Mouse (Mus musculus) adrenal gland, adult (tissue): ENCODE results near the gene Acot7.
"Not testable (repeated sequence)": the region's sequence is repeated elsewhere in the genome, so short reads cannot be mapped to it uniquely, and the experiment has no call there.

Experiments
- DNase-seq, 2 experiments: peaks; one replicate each; pipeline ENCODE4 v3.0.0; 2022 to 2023; ENCODE audit warnings: low spot score in 1 of 2; ENCODE audit not compliant: inconsistent age in 2 of 2

The Acot7 gene

DNA sequence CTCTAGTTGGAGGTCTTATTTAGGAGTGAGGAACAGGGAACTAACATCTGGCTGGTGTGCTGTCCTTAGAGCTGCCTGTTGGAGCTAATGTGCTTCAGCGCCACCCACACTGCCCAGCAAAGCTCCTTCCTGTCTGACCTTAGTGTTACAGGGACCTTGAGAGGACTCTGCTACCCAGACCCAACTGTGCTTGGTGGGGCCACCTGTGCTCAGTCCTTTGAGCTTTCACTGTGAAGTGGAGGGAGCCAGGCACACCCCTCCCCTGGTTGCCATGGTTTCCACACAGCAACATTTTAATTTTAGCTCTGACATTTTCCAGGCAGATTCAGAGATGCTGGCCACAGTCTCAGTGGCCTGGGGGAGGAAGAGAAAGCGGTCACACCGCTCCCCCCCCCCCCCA is 25.0 kb downstream of the Acot7 start:
- DNase-seq: peak in 1 of 2 experiments; percentile 72

DNA sequence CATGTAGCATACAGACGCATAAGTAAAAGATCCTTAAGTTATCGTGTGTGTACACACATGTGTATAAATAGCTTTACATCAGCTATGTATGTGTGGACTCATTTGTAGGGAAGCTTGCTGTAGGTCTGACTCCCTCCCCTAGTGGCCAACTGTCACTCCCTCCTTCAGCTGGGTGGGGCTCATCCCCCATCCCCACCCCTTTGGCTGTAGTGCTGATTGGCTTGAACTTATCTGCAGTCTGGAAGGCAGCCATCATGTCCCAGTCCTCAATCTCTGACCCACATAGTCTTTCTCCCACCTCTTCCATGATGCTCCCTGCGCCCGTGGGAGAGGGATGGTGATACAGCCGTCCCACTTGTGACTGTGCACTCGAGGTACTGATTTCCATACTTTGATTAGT is 26.7 kb downstream of the Acot7 start:
- DNase-seq: no peak

DNA sequence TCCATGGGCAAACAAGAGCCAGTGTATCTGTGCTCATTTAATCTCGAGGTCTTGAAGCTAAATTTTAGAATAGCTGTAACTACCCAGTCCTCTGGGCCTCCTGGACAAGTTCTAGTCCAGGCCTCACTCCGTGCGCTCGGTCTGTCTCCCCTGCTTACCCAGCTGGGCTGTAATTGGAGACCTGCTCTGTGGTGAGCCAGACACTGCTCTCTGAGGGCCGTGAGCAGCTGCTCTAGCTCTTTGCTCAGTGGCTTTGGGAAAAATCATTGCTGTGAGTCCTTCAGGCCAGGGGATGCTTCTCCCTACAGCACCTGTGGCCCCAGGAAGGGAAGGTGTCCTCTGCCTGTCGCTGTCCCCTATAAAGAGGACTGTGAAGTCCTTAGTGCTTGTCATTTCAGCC is 28.3 kb downstream of the Acot7 start:
- DNase-seq: no peak

DNA sequence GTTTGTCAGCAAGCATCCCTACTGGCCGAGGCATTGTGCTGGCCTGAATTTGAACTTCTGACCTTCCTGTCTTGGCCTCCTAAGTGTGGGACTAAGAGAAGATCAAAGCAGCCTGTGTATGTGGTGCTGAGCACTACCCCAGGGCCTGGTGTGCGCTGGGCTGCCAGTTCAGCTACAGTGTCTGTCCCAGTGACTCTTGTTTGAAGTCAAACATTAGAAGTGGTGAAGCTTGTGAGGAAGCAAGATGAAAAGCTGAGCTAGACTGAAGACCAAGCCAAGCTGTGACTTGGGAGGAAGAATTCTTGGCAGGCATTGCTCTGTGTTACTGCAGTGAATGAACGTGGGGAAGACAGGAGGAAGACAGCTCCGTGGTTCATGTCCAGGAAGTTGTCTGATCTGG is 31.7 kb downstream of the Acot7 start:
- no peak for DNase-seq

DNA sequence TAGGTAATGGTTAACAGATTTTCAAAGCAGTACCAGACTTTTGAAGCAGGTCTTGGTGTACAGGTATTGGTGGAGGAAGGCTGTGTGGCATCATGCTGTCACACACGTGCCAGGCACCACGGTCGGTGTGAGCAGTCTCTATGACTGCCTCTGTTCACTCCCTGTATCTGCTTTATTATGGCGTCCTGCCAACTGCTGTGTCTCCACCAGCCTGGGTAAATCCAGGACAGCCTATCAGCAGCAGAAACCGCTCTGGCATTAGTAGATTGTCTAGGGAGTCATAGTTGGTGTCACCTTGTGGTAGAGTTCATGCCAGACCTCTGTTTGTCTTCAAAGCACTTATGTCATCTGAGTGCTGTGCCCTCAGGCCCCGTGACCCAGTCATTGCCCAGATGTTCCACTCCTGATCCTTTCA is 34.2 kb downstream of the Acot7 start:
- peak; percentile 31 to 56 for DNase-seq

DNA sequence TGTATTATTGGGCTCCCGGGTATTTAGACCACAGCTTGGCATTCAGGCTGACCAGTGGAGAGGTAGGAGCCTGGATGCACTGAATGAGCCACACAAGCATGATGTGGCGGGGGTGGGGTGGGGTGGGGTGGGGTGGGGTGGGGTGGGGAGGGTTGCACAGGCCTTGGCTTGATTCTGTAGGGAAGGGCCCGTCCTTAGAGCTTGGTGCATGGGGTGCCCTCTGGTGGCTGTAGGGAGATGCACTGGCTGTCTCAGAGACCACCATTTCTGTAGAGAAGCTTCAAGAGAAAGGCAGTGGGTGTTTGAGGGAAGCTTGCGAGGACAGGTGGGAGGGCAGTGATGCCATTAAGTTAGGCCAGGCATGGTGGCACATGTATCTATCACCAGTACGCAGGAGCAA is 34.6 kb downstream of the Acot7 start:
- DNase-seq: peak; percentile 48 to 81

DNA sequence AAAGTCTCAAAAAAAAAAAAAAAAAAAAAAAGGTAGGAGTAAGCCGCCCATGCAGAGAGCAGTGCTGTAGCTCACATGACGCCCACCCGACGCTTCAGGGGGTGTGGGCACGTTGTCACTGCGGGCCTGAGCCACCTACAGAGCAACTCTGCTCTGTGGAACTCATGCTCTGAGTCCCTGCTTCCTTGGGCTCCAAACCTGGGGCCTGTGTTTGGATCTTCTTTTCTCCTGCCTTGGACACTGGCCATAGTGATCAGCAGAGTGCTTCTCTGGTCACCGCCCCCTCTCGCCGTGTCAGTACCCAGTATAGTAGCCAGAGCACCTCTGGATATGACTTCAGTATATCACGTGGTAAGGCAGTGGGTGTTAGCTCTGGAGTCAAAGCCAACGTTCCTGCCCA is 35.0 kb downstream of the Acot7 start:
- no peak for DNase-seq

DNA sequence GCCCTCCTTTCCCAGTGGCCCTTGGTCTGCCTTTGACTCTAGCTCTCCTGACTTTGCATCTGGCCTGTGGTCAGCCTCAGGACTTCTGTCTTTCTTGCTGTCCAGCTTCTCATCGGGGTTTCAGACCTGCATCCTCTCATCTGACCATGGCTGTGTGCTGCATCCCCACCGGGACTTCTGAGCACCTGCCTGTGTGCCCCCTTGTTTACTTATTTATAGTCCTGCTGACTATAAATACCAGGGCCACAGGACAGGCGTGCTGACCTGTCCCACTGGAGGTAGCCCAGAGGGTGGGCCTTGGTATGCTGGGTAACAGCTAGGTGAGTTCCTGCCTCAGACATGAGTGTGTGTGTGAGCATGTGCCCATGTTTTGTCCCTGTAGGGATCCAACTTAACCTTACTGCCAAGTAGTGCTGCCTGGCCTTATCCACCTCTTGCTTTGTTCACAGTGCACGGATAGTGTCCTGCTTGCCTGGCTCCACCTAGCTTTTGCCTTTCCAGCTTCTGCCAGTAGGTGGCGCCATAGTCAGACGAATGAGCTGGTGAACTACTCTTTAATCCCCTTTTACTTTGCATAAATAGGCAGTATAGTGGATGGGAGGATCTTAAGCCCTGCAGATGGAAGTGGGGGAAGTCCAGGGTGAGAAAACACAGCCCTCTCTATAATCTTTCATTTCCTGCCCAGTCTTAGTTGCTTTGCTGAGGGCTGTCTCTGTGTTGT is 36.0 kb downstream of the Acot7 start:
- DNase-seq: peak; percentile 80 to 96

DNA sequence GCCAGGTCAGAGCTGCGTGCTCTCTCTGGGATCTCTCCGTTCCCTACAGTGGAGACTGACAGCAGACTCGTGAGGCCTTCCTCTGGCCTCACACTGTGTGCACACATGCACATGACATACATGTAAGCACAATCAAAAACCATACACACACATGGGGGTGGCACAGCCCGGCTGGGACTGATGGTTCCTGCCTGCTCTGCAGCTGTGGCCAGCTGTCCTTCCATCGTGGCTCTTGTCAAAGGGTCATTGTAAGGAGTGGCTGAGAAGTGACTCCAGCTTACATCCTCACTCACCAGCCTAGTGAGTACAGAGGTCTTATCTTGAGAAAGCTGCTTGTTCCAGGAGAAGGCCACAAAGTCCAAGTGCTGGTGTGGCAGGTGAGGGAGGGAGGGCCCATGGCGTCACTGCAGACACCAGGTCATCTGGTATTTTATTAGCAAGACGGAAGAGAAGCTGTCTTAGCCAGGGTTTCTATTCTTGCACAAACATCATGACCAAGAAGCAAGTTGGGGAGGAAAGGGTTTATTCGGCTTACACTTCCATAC is 37.0 kb downstream of the Acot7 start:
- no peak for DNase-seq

DNA sequence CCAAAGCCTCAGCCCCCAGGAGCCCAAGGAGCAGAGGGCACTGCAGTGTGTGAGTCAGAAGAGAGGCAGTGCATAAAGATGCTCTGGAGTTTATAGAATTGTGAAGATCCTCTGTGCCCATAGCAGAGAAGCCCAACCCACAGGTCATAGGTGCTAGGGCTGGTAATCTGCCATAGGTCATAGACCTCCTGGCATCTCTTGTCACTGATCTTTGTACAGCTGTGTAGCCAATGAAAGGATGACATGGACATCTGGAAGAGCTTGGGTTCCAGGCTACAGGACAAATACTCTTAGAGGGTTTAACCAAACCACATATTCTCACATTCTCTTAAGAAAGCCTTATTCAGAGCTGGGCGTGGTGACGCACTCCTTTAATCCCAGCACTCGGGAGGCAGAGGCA is 41.7 kb downstream of the Acot7 start:
- no peak for DNase-seq

DNA sequence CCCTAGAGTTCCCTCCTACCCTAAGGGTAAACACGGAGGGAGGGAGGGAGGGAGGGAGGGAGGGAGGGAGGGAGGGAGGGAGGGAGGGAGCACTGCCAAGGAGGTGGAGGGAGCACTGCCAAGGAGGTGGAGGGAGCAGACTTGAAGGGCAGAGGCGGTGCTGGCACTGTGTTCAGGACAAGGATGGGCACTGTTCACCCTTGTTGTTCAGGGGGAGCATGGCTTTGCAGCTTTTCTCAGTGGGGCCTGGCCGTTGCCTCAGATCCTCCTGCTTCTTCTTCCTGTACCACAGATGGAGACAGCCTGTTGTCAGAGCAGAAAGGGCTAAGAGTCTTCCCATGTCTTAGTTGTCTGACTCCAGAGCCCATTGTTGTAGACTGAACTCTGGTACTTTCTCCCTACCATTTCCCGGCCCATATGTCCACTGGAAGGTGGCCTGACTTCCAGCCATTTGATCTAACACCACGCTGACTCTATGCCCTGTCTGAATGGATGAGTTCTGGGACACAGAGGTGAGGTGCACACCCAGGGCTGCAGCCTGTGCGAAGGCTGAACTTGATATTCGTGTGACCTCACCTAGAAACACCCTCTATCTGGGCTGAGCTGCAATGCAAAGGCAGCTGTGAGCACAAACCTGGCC is 43.0 kb downstream of the Acot7 start:
- DNase-seq: no peak

DNA sequence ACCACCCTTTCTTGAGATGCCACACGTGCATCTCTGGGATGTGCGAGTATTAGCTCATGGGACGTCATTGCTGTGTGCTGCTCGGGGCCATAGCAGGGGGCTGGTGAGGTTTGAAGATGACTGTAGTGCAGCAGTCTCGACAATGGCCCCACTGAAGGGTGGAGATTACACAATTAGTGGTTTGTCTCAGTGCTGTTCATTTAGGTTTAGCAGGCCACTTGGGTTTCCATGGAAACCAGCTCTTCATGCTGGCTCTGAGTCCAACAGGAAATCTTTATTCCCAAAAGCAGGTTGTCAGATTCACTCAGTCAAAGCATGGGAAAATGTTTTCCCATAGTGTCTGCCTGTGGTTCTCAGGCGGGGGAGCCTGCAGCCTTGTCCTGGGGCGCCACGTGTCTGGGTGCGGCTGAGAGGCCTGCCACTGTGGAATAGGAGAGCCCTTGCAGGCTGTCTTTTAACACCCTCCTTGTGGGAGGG is 43.5 kb downstream of the Acot7 start:
- DNase-seq: peak in 1 of 2 experiments; percentile 26

DNA sequence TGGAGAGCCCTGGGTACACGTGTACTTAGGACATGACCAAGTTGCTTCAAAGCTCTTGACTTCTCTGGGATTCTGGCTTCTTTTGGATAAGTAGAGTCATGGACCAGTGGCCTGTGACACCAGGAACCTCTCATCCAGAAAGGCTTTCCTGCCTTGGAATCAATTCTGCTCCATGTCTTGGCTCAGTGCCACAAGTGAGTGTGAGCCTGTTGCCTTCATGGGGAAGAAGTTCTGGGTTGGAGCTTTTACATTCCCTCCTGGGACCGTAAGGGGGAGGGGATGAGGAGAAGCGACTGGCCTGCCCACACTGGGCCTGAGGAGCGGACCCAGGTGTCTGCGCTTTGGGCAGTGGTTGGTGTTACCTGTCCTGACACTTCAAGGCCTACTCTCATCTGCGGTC is 44.2 kb downstream of the Acot7 start:
- peak in 1 of 2 experiments; percentile 21 for DNase-seq

DNA sequence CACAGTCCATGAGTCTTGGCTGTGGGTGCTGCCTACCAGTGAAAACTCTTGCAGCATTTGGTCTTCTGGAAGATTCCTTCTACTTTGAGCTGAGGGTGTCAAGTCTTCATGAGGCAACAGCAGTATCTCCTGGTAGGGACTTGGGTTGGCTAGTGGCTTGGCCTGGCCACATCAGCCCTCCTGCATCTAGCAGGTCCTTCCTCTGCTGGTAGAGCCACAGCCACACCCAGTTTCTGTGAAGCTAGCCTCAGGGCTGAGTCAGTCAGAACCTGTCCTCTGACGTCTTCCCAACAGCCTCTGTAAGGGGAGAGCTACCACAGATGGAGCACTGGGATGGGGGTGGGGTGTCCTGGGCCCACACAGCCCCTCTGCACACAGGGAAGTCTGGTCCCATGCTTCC is 44.6 kb downstream of the Acot7 start:
- no peak for DNase-seq

DNA sequence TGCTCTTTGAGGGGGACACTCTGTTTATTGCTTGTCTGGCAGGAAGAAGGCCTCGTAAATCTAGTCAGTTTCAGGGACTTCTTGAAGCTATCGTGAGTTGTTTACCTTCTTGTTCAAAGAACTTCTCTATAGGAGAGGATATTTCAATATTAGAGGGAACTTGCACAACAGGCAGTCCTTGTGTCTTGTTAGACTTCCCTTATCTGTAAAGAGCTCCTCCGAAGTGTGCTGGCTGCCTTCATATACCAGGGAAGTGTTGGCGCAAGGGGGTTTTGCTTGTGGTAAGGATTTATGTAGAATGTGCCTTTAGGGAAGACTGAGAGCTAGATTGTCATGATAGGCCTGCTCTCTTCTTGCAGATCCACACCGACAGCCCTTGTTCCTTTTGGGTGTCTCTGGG is 46.2 kb downstream of the Acot7 start:
- no peak for DNase-seq

DNA sequence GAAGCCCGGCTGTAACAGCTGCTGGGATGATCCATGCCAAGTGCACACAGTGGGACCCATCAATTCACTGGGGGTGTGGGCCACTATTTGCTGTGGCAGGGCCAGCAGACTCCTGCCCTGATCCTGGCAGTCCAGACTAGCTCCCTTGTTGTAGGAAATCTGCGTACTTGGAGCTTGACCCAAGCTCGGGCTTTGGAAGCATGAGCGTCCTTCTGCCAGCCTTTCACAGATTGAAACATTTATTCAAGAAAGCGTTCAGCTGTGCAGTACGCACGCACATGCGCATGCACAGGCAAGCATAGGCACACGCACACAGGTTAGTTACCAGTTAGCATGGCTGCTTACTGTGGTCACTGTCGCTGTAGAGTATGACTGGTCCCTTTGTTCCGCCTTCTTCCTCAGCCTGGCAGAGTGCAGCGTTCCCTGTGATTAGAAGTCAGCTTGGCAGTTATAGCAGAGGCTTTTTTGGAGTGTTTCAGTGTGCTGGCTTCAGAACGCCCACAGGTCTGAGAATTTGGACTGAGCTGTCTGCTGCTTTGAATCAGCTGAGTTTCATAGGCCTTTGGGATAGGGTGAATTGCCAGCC is 49.1 kb downstream of the Acot7 start:
- DNase-seq: no peak

DNA sequence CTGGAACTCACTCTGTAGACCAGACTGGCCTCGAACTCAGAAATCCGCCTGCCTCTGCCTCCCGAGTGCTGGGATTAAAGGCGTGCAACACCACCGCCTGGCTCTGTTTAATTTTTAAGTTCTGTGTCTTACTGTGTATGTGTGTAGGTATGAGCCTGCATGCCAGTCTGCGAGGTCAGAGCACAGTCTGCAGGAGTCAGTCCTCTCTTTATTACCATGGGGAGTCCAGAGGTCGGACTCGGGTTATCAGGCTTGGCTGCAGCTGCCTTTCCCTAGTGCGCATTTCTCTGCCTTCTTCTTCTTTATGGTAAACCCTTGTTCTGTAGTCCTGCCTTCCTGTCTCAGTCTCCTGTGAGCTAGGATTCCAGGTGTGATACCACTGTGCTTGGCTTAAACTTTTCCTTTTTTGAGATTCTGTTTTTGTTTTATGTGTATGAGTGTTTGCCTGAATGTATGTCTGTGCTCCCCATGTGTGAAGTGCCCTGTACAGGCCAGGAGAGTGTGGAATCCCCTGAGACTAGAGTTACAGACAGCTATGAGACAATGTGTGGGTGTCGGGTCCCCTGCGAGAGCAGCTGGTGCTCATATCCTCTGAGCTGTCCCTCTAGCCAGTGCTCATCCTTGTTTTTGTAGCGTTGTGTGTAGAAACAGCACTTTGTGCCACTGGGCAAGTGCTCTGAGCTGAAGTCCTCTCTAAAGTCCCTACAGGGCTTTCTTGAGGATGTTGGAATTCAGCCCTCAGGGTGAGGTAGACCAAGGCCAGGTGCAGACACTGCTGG is 50.0 kb downstream of the Acot7 start:
- DNase-seq: no peak

DNA sequence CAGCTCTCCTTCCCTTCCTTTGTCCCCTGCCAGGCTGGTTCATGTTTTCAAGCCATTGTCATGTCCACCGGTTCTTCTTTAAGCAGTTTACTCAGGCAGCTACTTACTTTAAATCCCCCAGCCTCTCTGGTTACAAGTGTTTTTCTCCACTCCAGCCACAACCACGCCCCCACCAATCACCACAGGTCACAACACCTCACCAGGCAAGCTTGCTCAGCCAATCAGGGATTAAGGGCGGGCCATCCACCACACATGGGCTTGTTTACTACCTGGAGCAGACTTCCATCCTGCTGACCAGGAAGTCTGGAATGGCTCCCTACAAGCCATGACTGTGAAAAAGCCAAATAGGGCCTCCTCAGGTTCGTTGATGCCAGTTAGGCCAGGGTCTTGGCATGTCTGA is 52.4 kb downstream of the Acot7 start:
- not testable (repeated sequence) for DNase-seq

DNA sequence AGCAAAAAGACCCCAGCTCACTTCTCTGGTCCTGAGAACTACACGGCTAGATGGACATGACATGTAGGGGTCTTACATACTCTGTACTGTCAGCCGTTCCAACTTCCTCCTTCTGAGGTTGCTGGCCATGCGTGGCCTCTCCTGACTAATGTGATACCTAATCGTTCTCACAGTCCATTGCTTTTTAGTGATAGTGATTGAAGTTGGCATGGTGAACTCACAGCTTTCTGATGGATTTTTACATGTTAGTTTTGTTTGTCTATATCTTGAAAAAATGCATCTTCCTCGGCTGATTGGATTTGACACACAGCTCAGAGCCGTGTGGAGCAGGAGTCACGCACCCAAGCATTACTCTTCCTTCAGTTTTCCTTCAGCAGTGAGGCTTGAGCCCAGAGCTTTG is 53.4 kb downstream of the Acot7 start:
- DNase-seq: no peak

DNA sequence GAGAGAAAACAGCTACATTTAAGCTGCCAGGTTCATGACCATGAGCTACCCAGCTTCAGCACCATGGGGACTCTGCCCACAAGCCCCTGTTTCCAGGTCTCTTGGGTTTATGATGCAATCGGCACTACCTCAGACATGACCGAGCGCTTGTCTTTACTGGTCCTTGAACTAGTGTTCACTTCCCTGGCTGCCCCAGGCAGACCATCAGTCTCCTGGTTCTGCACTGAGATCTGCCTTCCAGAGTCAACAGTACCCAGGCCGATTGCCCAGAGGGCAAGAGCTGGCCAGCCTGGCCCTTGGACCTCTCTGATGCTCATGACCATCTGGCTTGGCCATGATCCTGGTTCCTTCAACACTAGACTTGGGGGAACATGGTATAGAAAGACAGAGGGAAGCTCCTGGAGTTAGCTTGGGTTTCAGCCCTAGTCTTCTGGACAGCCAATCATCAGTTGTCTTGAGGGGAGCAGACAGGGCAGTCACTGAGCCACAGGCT is 54.5 kb downstream of the Acot7 start:
- DNase-seq: no peak

DNA sequence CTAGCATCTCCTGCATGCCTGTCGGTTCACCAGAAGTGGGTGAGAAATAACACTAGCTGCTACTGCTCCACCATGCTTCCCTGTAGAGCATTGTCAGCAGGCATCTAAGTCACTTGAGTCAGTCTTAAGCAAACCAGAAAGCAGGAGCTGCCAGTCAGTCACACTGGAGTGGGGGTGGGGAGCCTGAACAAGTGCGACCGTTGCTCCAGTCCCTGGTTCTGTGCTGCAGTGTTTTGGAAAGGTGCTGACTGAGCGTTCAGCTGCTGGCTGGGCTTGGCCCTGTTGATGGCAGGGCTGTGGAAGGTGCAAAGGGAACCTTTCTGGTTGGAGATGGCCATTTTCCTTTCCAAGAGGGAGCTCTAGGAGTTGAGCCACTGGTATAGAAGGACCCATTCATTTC is 62.0 kb downstream of the Acot7 start:
- DNase-seq: no peak
